Mouse (Mus musculus): Measurements from ENCODE around the gene Dhx57.

- no peak for TF ChIP-seq POLR2A (IDR thresholded peaks at IDR 0.05; ENCODE audit: control insufficient read depth, low read depth, low read length)
- TF ChIP-seq CTCF (IDR thresholded peaks at IDR 0.05; ENCODE audit: control insufficient read depth, insufficient read depth, insufficient replicate concordance, low read depth, low read length): no peak
Measured at GRCm38 (mm10) chr17:80323015-80323414, 32.7 kb upstream of the Dhx57 start.
